Mouse (Mus musculus) liver, adult 2 months (tissue): ENCODE measurements around the gene Fbp1.
"Not testable (repeated sequence)": the region's sequence is repeated elsewhere in the genome, so short reads cannot be mapped to it uniquely, and the experiment has no call there.

Source experiments
- CTCF ChIP-seq: fragments of 200-500 bp; IDR thresholded peaks from 2 replicates; pipeline ENCODE4 v1.5.1; 2011; ENCODE audit warnings: low read depth, low read length, control low read depth
- POLR2A ChIP-seq: fragments of 200-500 bp; IDR thresholded peaks from 2 replicates; pipeline ENCODE4 v1.6.1; 2011; ENCODE audit warnings: low read length, control low read depth; ENCODE audit not compliant: insufficient read depth; ENCODE audit errors: extremely low read depth

DNA sequence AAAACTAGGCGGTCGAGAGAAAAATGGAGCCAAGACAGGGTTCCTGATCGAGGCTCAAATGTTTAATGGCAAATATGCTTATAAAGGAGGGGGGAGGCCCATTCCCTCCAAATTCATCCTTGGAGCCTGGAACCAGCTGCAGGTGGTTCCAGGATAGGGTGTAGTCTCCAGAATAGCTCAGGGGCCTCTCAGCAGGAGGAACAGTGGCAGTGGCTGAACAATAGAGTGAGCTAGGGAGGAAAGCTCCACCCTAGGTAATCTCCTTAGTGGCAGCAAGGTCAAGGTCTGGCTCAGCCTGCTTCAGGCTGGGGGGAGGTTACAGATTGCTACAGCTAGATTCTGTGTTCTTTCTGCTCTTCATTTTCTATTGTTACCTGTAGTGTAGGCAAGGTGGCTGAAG is 72.4 kb downstream of the Fbp1 start:
- not testable (repeated sequence) for TF ChIP-seq POLR2A, CTCF
